Mouse (Mus musculus): ENCODE results near the gene Lct. TPM values are rescaled to one million over a fixed set of nuclear protein-coding genes. Genes with fewer than 3 reads are reported as not detected.

Gene Lct
- 0.02 and 0.05 TPM in 2 replicates for polyA plus RNA-seq (2012; rRNA removed)

GRCm38 (mm10) chr1:128328218-128328617 lies at the start of gene Lct:
Gene Lct, minus strand, starts transcription at chr1:128328318.

DNA sequence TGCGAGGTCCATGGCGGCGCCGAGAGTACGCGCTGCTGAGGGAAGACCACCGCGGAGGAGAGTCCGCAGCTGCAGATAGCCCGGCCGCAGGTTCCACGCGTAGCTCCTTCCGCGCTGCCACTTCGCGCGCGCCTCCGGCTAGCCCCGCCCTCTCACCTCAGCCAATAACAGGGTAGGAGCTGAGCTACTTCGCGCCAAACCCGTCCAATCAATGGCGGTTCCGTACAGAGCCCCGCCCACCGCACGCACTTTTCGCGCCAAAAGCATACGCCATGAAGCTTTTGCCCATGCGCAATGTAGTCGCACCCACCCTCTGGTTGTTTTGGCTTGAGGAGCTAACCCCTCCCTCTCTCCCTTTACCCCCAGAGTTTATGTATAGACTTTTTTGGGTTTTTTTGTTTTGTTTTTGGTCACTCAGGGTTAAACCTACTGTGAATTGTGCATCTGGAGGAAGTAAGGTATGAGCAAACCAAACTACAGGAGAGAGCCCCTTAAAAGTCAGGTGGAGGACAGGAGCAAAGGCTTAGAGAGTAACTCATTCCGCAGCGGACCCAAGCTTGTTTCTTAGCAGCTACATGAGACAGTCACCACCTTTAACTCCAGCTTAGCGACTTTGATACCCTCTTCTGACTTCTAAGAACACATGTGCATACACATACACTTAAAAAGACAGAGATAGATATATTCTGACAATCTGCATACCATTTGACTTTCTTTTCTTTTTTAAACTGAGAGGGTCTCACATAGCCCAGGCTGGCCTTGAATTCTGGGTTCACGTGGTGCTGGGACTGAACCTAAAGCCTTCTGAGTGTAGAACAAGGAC lies 31.6 kb upstream of the Lct start, which contains the start of gene Mcm6:
Mcm6 (minus strand) TSS at position 111 of the 823 bp plus-strand sequence.

GRCm38 (mm10) chr1:128243627-128243995 lies 84.5 kb downstream of the Lct start, which contains the start of gene Ubxn4:
Gene Ubxn4, plus strand, starts transcription at chr1:128243964.

Other genes with a start within 250 kb of the Lct start
- 4.2 and 4.4 TPM in 2 replicates for gene Zranb3, start 225.3 kb downstream of the Lct start, polyA plus RNA-seq (2012; rRNA removed)
- gene R3hdm1, start 225.0 kb downstream of the Lct start, polyA plus RNA-seq (2012; rRNA removed): 16.6 and 22.3 TPM in 2 replicates
- gene Ubxn4, start 84.4 kb downstream of the Lct start, polyA plus RNA-seq (2012; rRNA removed): 15.7 and 16.5 TPM in 2 replicates
- 114 and 134 TPM in 2 replicates for gene Mcm6, start 31.3 kb upstream of the Lct start, polyA plus RNA-seq (2012; rRNA removed)
- gene Dars, start 89.0 kb upstream of the Lct start, polyA plus RNA-seq (2012; rRNA removed): 39.1 and 45.3 TPM in 2 replicates